Mouse (Mus musculus) C2C12 (cell line): Measurements from ENCODE around the gene Nppa. TPM values are rescaled to one million over a fixed set of nuclear protein-coding genes. Genes with fewer than 3 reads are reported as not detected.

Experiments
- H3K27me3 ChIP-seq: one replicate; pipeline ENCODE4 v1.6.1; 2011; ENCODE audit not compliant: control insufficient read depth, insufficient read depth, insufficient read length
- H3K36me3 ChIP-seq: one replicate; pipeline ENCODE4 v1.6.1; 2011; ENCODE audit not compliant: control insufficient read depth, insufficient read depth
- H3K4me3 ChIP-seq: one replicate; pipeline ENCODE4 v1.5.1; 2011; ENCODE audit warnings: mild to moderate bottlenecking, control low read depth; ENCODE audit not compliant: poor library complexity, insufficient read depth, severe bottlenecking
- H3K79me2 ChIP-seq: one replicate; pipeline ENCODE4 v1.6.1; 2011; ENCODE audit not compliant: control insufficient read depth, insufficient read depth
- H3K79me3 ChIP-seq: one replicate; pipeline ENCODE4 v1.6.1; 2011; ENCODE audit warnings: low read depth, control low read depth
- H3ac ChIP-seq: one replicate; pipeline ENCODE3; 2011; ENCODE audit warnings: low read depth; ENCODE audit not compliant: control insufficient read depth, insufficient read length
- CEBPB ChIP-seq: IDR thresholded peaks from one replicate; pipeline ENCODE4 v1.6.1; 2011; ENCODE audit warnings: low read depth, mild to moderate bottlenecking, control low read depth, moderate library complexity
- CTCF ChIP-seq: IDR thresholded peaks from one replicate; pipeline ENCODE4 v1.5.1; 2011; ENCODE audit not compliant: control insufficient read depth, insufficient read depth, insufficient read length
- FOSL1 ChIP-seq: IDR thresholded peaks from one replicate; pipeline ENCODE4 v1.8.0; 2011; ENCODE audit warnings: mild to moderate bottlenecking, low read length; ENCODE audit not compliant: poor library complexity, insufficient read depth, severe bottlenecking
- MAX ChIP-seq: IDR thresholded peaks from one replicate; pipeline ENCODE4 v1.6.1; 2011; ENCODE audit warnings: mild to moderate bottlenecking, control low read depth
- MYOD1 ChIP-seq: IDR thresholded peaks from one replicate; pipeline ENCODE4 v1.6.1; 2011; ENCODE audit warnings: low read depth; ENCODE audit not compliant: control insufficient read depth, insufficient read length
- MYOG ChIP-seq: IDR thresholded peaks from one replicate; pipeline ENCODE4 v1.6.1; 2011; ENCODE audit not compliant: control insufficient read depth, insufficient read length; ENCODE audit errors: extremely low read depth
- USF1 ChIP-seq: IDR thresholded peaks from one replicate; pipeline ENCODE4 v1.6.1; 2011; ENCODE audit warnings: low read depth, mild to moderate bottlenecking, control low read depth, moderate library complexity
- polyA plus RNA-seq: library from polyadenylated mRNA; unstranded; fragments of >200 nt; fragmentation: generic; extraction: Trizol; gene quantifications from one replicate; pipeline ENCODE4 v1.2.1, GENCODE M21; 2012; ENCODE audit warnings: missing spikeins

The Nppa gene
- polyA plus RNA-seq, 1 experiment = not detected

GRCm38 (mm10) chr4:147965712-147966111, 34.8 kb upstream of the Nppa start:
- TF ChIP-seq CEBPB (no peak), MAX (no peak), MYOD1 (no peak), FOSL1 (no peak), CTCF (no peak), USF1 (no peak), MYOG (no peak)
- no peak overlapping the region for H3ac ChIP-seq
- H3K27me3 ChIP-seq = peaks cover 18% of the 10 kb centered on the region
- no peaks in the 10 kb centered on the region for H3K79me3 ChIP-seq
- no peak overlapping the region for H3K4me3 ChIP-seq
- H3K79me2 ChIP-seq = no peaks in the 10 kb centered on the region
- H3K36me3 ChIP-seq = no peaks in the 10 kb centered on the region

GRCm38 (mm10) chr4:147968816-147969215, 31.7 kb upstream of the Nppa start:
- peaks cover 18% of the 10 kb centered on the region for H3K27me3 ChIP-seq
- no peaks in the 10 kb centered on the region for H3K79me3 ChIP-seq
- TF ChIP-seq MYOD1 (no peak), MAX (no peak), USF1 (no peak), CTCF (no peak), MYOG (no peak), CEBPB (no peak), FOSL1 (no peak)
- H3K4me3 ChIP-seq = no peak overlapping the region
- H3K36me3 ChIP-seq = no peaks in the 10 kb centered on the region
- H3ac ChIP-seq = no peak overlapping the region
- no peaks in the 10 kb centered on the region for H3K79me2 ChIP-seq

- H3K4me3 ChIP-seq = no peak overlapping the region
- H3K36me3 ChIP-seq = no peaks in the 10 kb centered on the region
- H3K79me3 ChIP-seq = no peaks in the 10 kb centered on the region
- TF ChIP-seq MAX (no peak), MYOG (no peak), CEBPB (no peak), USF1 (no peak), MYOD1 (no peak), FOSL1 (no peak), CTCF (no peak)
- no peak overlapping the region for H3ac ChIP-seq
- no peaks in the 10 kb centered on the region for H3K79me2 ChIP-seq
- peaks cover 18% of the 10 kb centered on the region for H3K27me3 ChIP-seq
These were observed 31.2 kb upstream of the Nppa start for GRCm38 (mm10) chr4:147969337-147969736.

GRCm38 (mm10) chr4:147976237-147976636, 24.3 kb upstream of the Nppa start:
- no peak for TF ChIP-seq MAX
- TF ChIP-seq MYOD1 = no peak
- no peak for TF ChIP-seq CEBPB
- no peak for TF ChIP-seq MYOG
- no peak for TF ChIP-seq USF1
- TF ChIP-seq CTCF = no peak
- TF ChIP-seq FOSL1 = no peak

GRCm38 (mm10) chr4:147977726-147978125, 22.8 kb upstream of the Nppa start:
- TF ChIP-seq MAX (no peak), FOSL1 (no peak), CEBPB (no peak), USF1 (no peak), MYOD1 (no peak), CTCF (no peak), MYOG (no peak)

More at GRCm38 (mm10) chr4:147976237-147976636, 24.3 kb upstream of the Nppa start:
- Histone ChIP-seq H3ac (no peak overlapping the region), H3K4me3 (no peak overlapping the region), H3K79me2 (no peaks in the 10 kb centered on the region), H3K27me3 (no peaks in the 10 kb centered on the region), H3K36me3 (no peaks in the 10 kb centered on the region), H3K79me3 (no peaks in the 10 kb centered on the region)

GRCm38 (mm10) chr4:147978391-147978790, 22.1 kb upstream of the Nppa start:
- Histone ChIP-seq H3K79me2 (no peaks in the 10 kb centered on the region), H3K4me3 (no peak overlapping the region), H3K27me3 (no peaks in the 10 kb centered on the region), H3K79me3 (no peaks in the 10 kb centered on the region), H3K36me3 (no peaks in the 10 kb centered on the region), H3ac (no peak overlapping the region)
- no peak for TF ChIP-seq CTCF
- peak; percentile 11 for TF ChIP-seq USF1

More at GRCm38 (mm10) chr4:147977726-147978125, 22.8 kb upstream of the Nppa start:
- no peaks in the 10 kb centered on the region for H3K36me3 ChIP-seq
- no peak overlapping the region for H3K4me3 ChIP-seq
- no peaks in the 10 kb centered on the region for H3K27me3 ChIP-seq
- H3K79me2 ChIP-seq = no peaks in the 10 kb centered on the region
- H3ac ChIP-seq = no peak overlapping the region
- no peaks in the 10 kb centered on the region for H3K79me3 ChIP-seq
